Mouse (Mus musculus) kidney, postnatal 0 days (tissue): ENCODE results near the gene Gtf2h4. TPM values are rescaled to one million over a fixed set of nuclear protein-coding genes. Genes with fewer than 3 reads are reported as not detected.

Experiments
- ATAC-seq: fragments of 200-750 bp; cut with Nextera tagmentation; replicated peaks from 2 replicates; pipeline ENCODE4 v1.8.0; 2017; ENCODE audit warnings: low read depth, moderate number of reproducible peaks, moderate TSS enrichment, moderate library complexity; ENCODE audit not compliant: low FRiP score
- DNase-seq: peaks from one replicate; pipeline ENCODE4 v3.0.0-alpha.2; 2016; ENCODE audit warnings: low spot score
- H3K27ac ChIP-seq: fragments of 300-500 bp; sonication (generic); 2 replicates; pipeline ENCODE4 v1.5.1; 2014; ENCODE audit warnings: mild to moderate bottlenecking
- H3K27me3 ChIP-seq: fragments of 300-500 bp; sonication (generic); 2 replicates; pipeline ENCODE4 v1.6.1; 2014; ENCODE audit warnings: low read length, mixed read lengths; ENCODE audit not compliant: insufficient read depth
- H3K36me3 ChIP-seq: fragments of 300-500 bp; sonication (generic); 2 replicates; pipeline ENCODE4 v1.6.1; 2014; ENCODE audit warnings: low read length, mixed read lengths; ENCODE audit not compliant: insufficient read depth
- H3K4me1 ChIP-seq: fragments of 300-500 bp; sonication (generic); replicated peaks from 2 replicates; pipeline ENCODE4 v1.6.1; 2014; ENCODE audit warnings: antibody characterized with exemption, low read length, mixed read lengths; ENCODE audit not compliant: insufficient read depth
- H3K4me2 ChIP-seq: fragments of 300-500 bp; sonication (generic); 2 replicates; pipeline ENCODE4 v1.6.1; 2014; ENCODE audit warnings: mild to moderate bottlenecking, low read length, moderate library complexity, mixed read lengths
- H3K4me3 ChIP-seq: fragments of 300-500 bp; sonication (generic); replicated peaks from 2 replicates; pipeline ENCODE4 v1.5.1; 2014; ENCODE audit warnings: low read depth, low read length
- H3K9ac ChIP-seq: fragments of 300-500 bp; sonication (generic); 2 replicates; pipeline ENCODE4 v1.6.1; 2014; ENCODE audit warnings: low read depth, low read length
- H3K9me3 ChIP-seq: fragments of 300-500 bp; sonication (generic); replicated peaks from 2 replicates; pipeline ENCODE4 v1.6.1; 2016; ENCODE audit warnings: low read length, inconsistent platforms, mixed read lengths
- CTCF ChIP-seq: IDR thresholded peaks from 2 replicates; pipeline ENCODE4 v1.5.1; 2016; ENCODE audit warnings: antibody characterized with exemption, low read depth, mild to moderate bottlenecking, moderate library complexity
- WGBS: fragments of 180-500 bp; shearing (Covaris S2); extraction: QIAGEN DNeasy Blood & Tissue Kit; methylation state at CpG from one replicate; pipeline ENCODE4 v1.1.7; 2014; 5-methylcytosine and 5-hydroxymethylcytosine counted together
- polyA plus RNA-seq: library from polyadenylated mRNA; unstranded; fragments of >200 nt; fragmentation: Nextera tagmentation; extraction: Ambion mirVana; gene quantifications from 2 replicates; pipeline ENCODE4 v1.2.1, GENCODE M21; 2015

Gene Gtf2h4
- polyA plus RNA-seq, 1 experiment from 2014 or later, result 36.5 TPM

DNA sequence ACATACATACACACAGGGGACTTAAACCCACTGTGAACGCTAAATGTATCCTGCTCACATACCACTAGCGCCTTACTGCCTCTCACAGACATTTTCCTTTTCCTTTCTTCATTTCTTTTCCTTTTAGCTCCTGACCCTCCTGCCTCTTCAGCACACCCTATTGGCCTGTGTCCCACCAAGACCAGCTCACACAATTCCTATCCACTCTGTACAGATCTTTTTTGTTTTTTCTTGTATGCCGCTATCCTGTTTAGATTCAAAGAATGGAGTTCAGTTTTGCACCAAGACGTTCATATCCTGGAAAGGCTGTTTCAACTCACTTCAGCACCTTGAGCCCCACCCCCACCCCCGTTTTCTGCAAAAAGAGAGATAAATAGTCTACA, 25.0 kb upstream of the Gtf2h4 start:
- DNase-seq, result no peak
- Histone ChIP-seq H3K27ac (peak overlapping the region; percentile 72), H3K4me3 (peak overlapping the region; percentile 16; the same call in 1 of the 2 replicates), H3K4me2 (peak overlapping the region; percentile 58), H3K4me1 (peaks cover 35% of the 10 kb centered on the region), H3K9ac (peak overlapping the region; percentile 24), H3K9me3 (no peaks in the 10 kb centered on the region), H3K27me3 (no peaks in the 10 kb centered on the region), H3K36me3 (peaks cover 2% of the 10 kb centered on the region; the same call in 1 of the 2 replicates)
- WGBS, result 37% methylated on average over 5 of the region's 5 CpGs
- no peak for ATAC-seq
- TF ChIP-seq CTCF, result no peak

DNA sequence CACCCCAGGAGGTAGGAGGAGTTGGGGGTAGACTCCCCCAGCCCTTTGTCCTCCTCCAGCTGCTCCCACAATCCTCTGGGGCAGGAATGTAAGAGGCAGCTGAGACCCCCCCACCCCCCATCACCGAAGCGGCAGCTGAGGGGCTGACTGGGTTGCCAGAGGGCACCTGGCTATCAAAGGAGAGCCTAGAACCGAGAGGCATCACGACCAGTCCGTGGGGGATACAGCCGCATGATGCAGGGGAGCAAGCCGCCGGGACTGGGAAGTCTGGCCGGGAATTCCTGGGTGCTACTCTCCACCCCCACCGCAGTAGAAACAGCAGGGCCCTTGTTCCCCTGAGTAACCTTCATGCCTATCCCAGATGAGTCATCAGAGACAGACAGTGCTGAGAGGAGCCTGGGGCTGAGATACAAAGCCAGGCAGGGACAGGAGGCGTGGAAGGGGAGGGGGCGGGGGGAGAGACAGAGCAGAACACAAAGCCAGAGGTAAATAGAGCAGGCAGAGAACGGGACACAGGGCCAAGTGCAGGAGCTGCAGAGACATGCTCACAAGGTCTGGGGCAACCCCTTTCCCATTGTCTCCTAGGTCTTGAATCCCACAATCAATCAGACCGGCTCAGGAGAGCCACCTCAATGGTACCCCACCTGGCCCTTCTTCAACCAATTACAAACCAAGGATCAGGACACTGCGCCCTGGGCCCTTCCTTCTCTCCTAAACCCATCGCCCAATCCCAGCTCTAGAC, 24.4 kb upstream of the Gtf2h4 start:
- peak overlapping the region; percentile 58 for H3K4me2 ChIP-seq
- peak overlapping the region; percentile 44 for H3K9ac ChIP-seq
- peak overlapping the region; percentile 16 for H3K4me3 ChIP-seq
- H3K36me3 ChIP-seq, result peaks cover 8% of the 10 kb centered on the region
- 10% methylated on average over 16 of the region's 16 CpGs for WGBS
- no peaks in the 10 kb centered on the region for H3K9me3 ChIP-seq
- H3K27me3 ChIP-seq, result no peaks in the 10 kb centered on the region
- peaks cover 35% of the 10 kb centered on the region for H3K4me1 ChIP-seq
- no peak for TF ChIP-seq CTCF
- DNase-seq (peak; percentile 70), ATAC-seq (peak; percentile 10; the same call in 1 of the 2 replicates)
- H3K27ac ChIP-seq, result peak overlapping the region; percentile 72

DNA sequence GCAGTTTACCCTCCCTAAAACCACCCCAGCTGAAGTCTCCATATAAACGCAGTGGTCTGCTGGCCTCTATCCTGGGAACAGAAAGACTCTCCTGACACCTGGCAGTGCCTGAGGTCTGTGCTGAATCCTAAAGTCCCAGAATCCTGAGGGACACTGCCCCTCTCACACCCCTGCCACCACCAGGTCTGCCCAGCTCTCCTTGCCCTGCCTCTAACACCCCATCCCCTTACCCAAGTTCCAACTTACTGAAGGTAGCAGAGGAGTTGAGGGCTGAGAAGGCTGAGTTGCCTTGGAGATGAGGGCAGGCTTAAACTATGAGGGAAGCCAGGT, 23.9 kb upstream of the Gtf2h4 start:
- Histone ChIP-seq H3K27ac (peak overlapping the region; percentile 72), H3K4me3 (peak overlapping the region; percentile 16), H3K4me2 (peak overlapping the region; percentile 58), H3K9ac (peak overlapping the region; percentile 44; the same call in 1 of the 2 replicates), H3K4me1 (peaks cover 31% of the 10 kb centered on the region), H3K36me3 (peaks cover 13% of the 10 kb centered on the region), H3K9me3 (no peaks in the 10 kb centered on the region), H3K27me3 (no peaks in the 10 kb centered on the region)
- 19% methylated on average over 1 of the region's 1 CpGs for WGBS
- DNase-seq (peak; percentile 42), ATAC-seq (no peak)
- TF ChIP-seq CTCF, result no peak

- Histone ChIP-seq H3K4me2 (0 out of 2 replicates have a peak overlapping the region, but pooled peaks have one; percentile 58), H3K9ac (no peak overlapping the region), H3K27ac (no peak overlapping the region), H3K36me3 (peaks cover 19% of the 10 kb centered on the region), H3K9me3 (no peaks in the 10 kb centered on the region), H3K4me1 (peaks cover 24% of the 10 kb centered on the region), H3K27me3 (no peaks in the 10 kb centered on the region), H3K4me3 (no peak overlapping the region)
- no peak for DNase-seq
- no peak for ATAC-seq
- TF ChIP-seq CTCF, result no peak
- WGBS, result 36% methylated on average over 6 of the region's 6 CpGs
Observed at GRCm38 (mm10) chr17:35696691-35697090, 23.2 kb upstream of the Gtf2h4 start.

GRCm38 (mm10) chr17:35695289-35695688, 21.8 kb upstream of the Gtf2h4 start:
- Histone ChIP-seq H3K9me3 (no peaks in the 10 kb centered on the region), H3K4me3 (no peak overlapping the region), H3K4me2 (no peak overlapping the region), H3K36me3 (peaks cover 32% of the 10 kb centered on the region), H3K27ac (no peak overlapping the region), H3K27me3 (no peaks in the 10 kb centered on the region), H3K4me1 (peaks cover 20% of the 10 kb centered on the region), H3K9ac (no peak overlapping the region)
- peak; percentile 72 for TF ChIP-seq CTCF
- ATAC-seq, result no peak
- peak; percentile 72 for DNase-seq
- WGBS, result 93% methylated on average over 2 of the region's 2 CpGs

GRCm38 (mm10) chr17:35693906-35694305, 20.4 kb upstream of the Gtf2h4 start:
- H3K4me1 ChIP-seq, result peaks cover 20% of the 10 kb centered on the region
- no peak for ATAC-seq
- H3K4me3 ChIP-seq, result no peak overlapping the region
- no peak overlapping the region for H3K4me2 ChIP-seq
- no peaks in the 10 kb centered on the region for H3K27me3 ChIP-seq
- TF ChIP-seq CTCF, result no peak
- no peaks in the 10 kb centered on the region for H3K9me3 ChIP-seq
- H3K27ac ChIP-seq, result no peak overlapping the region
- WGBS, result 86% methylated on average over 5 of the region's 5 CpGs
- peaks cover 44% of the 10 kb centered on the region for H3K36me3 ChIP-seq
- H3K9ac ChIP-seq, result no peak overlapping the region
- no peak for DNase-seq

- Histone ChIP-seq H3K9me3 (no peaks in the 10 kb centered on the region), H3K4me3 (no peak overlapping the region), H3K4me2 (no peak overlapping the region), H3K4me1 (peaks cover 7% of the 10 kb centered on the region), H3K9ac (no peak overlapping the region), H3K27me3 (no peaks in the 10 kb centered on the region), H3K36me3 (peaks cover 58% of the 10 kb centered on the region), H3K27ac (no peak overlapping the region)
- WGBS, result 83% methylated on average over 4 of the region's 4 CpGs
- DNase-seq, result no peak
- ATAC-seq, result no peak
- TF ChIP-seq CTCF, result no peak
Observed at GRCm38 (mm10) chr17:35692368-35692767, 18.8 kb upstream of the Gtf2h4 start.
